In genomic region chr2:31060787-31061730, GRCm38 (mm10) we compare ENCODE assay signal across 9 mouse cellular contexts.
DNase-seq lines count a peak whose midpoint lies in the region; ATAC-seq and TF ChIP-seq lines count a peak whose summit lies in the region.
"Had no signal": no experiment of that assay in that cellular context is flagged by ENCODE, and none has a peak within 500 bp of the region (broad histone marks: within the 10 kb centered on the region; RNA-seq: fewer than 3 reads in every experiment).

No protein-coding gene starts in this region.

- peak overlapping the region; percentile 90 for H3K4me2 ChIP-seq in CH12.LX (ENCODE audit: insufficient read depth, low read depth, poor library complexity, severe bottlenecking)
- no peak overlapping the region for H3K4me2 ChIP-seq in neural tube, embryonic 15.5 days
- H3K4me2 ChIP-seq: hindbrain, embryonic 15.5 days had no signal

- peaks cover 41 to 61% of the 10 kb centered on the region in 2 experiments for H3K36me3 ChIP-seq in CH12.LX (replicated peaks in 1 of 2; ENCODE audit: control insufficient read depth in 1 of 2, insufficient read depth in 1 of 2, low read length in 1 of 2)
- peaks cover 14% of the 10 kb centered on the region for H3K36me3 ChIP-seq in small intestine, adult 2 months (ENCODE audit: control insufficient read depth, insufficient read depth, low read length)
- peaks cover 58% of the 10 kb centered on the region for H3K36me3 ChIP-seq in heart, embryonic 10.5 days
- H3K36me3 ChIP-seq in neural tube, embryonic 15.5 days, result peaks cover 29% of the 10 kb centered on the region

- 85% methylated on average over 28 of the region's 28 CpGs for WGBS in small intestine, adult 2 months
- WGBS in heart, embryonic 10.5 days, result 83% methylated on average over 28 of the region's 28 CpGs
- WGBS in neural tube, embryonic 15.5 days, result 85% methylated on average over 28 of the region's 28 CpGs

- H3K79me2 ChIP-seq in CH12.LX (replicated peaks; ENCODE audit: control insufficient read depth, extremely low read depth, insufficient read depth, poor library complexity, severe bottlenecking), result peaks cover 8% of the 10 kb centered on the region; the same call in 1 of the 2 replicates

- no peak for TF ChIP-seq RAD21 in CH12.LX (IDR thresholded peaks at IDR 0.05; ENCODE audit: low read depth, low read length)

- peak; percentile 59 for TF ChIP-seq POLR2A in CH12.LX (IDR thresholded peaks at IDR 0.05; ENCODE audit: low read depth, low read length)
- no peak for TF ChIP-seq POLR2A in brain, embryonic 14.5 days (IDR thresholded peaks at IDR 0.05; ENCODE audit: borderline replicate concordance, extremely low read depth, insufficient read depth, insufficient read length, poor library complexity, severe bottlenecking)
- TF ChIP-seq POLR2A in small intestine, adult 2 months (IDR thresholded peaks at IDR 0.05; ENCODE audit: low read depth, low read length), result no peak

- TF ChIP-seq CTCF in CH12.LX (conservative IDR thresholded peaks at IDR 0.05 in 1 of 2, IDR thresholded peaks at IDR 0.05 in 1 of 2; ENCODE audit: low read depth in 2 of 2, low read length in 2 of 2), result no peak
- no peak for TF ChIP-seq CTCF in brain, embryonic 14.5 days (IDR thresholded peaks at IDR 0.05; ENCODE audit: borderline replicate concordance, extremely low read depth, insufficient read depth, insufficient read length)
- TF ChIP-seq CTCF in small intestine, adult 2 months (IDR thresholded peaks at IDR 0.05; ENCODE audit: extremely low read depth, insufficient read length, insufficient replicate concordance, low read depth, low read length), result no peak

- peak; percentile 82 for TF ChIP-seq EP300 in CH12.LX (IDR thresholded peaks at IDR 0.05; ENCODE audit: low read length)

- no peaks in the 10 kb centered on the region for H3K27me3 ChIP-seq in CH12.LX (replicated peaks)
- no peaks in the 10 kb centered on the region for H3K27me3 ChIP-seq in small intestine, adult 2 months (ENCODE audit: control insufficient read depth, insufficient read depth, low read length)
- H3K27me3 ChIP-seq in heart, embryonic 10.5 days (ENCODE audit: insufficient read depth, poor library complexity, severe bottlenecking), result no peaks in the 10 kb centered on the region
- no peaks in the 10 kb centered on the region for H3K27me3 ChIP-seq in neural tube, embryonic 15.5 days (replicated peaks)
- H3K27me3 ChIP-seq: hindbrain, embryonic 15.5 days had no signal

- H3K27ac ChIP-seq in CH12.LX (ENCODE audit: insufficient read depth, low read depth), result peak overlapping the region; percentile 100
- H3K27ac ChIP-seq in small intestine, adult 2 months (ENCODE audit: insufficient read depth, low read depth, low read length), result peak overlapping the region; percentile 80
- no peak overlapping the region for H3K27ac ChIP-seq in heart, embryonic 10.5 days
- H3K27ac ChIP-seq in neural tube, embryonic 15.5 days (replicated peaks), result no peak overlapping the region
- H3K27ac ChIP-seq: hindbrain, embryonic 15.5 days had no signal

- peak; percentile 91 for DNase-seq in CH12.LX (ENCODE audit: extremely low read depth)
- DNase-seq in brain, embryonic 14.5 days (ENCODE audit: low read depth), result peak; percentile 36
- peak; percentile 95 for DNase-seq in induced T-regulatory cell, adult 2 months (ENCODE audit: low read depth)
- no peak for DNase-seq in heart, embryonic 10.5 days (ENCODE audit: low spot score)
- no peak for DNase-seq in testis, postnatal 14 days (ENCODE audit: low spot score)
- no peak for DNase-seq in urinary bladder, adult 2 months (ENCODE audit: low spot score)

- in situ Hi-C loops in CH12.LX (cut with MboI; ENCODE audit: low pct_ligation_motif_present, low pct_unique_long_range_greater_than_20kb, low sequenced_read_pairs), result loop anchor here (25.0 kb wide), 1 partner anchor 401 kb away; the partner anchor contains the start of gene Ass1

- H3K4me3 ChIP-seq in CH12.LX (replicated peaks in 1 of 3; ENCODE audit: low read depth in 2 of 3, low read length in 2 of 3, poor library complexity in 1 of 3), result peak overlapping the region; percentile 55 to 67 (median 63)
- H3K4me3 ChIP-seq in small intestine, adult 2 months (ENCODE audit: low read depth, low read length), result peak overlapping the region; percentile 35
- H3K4me3 ChIP-seq in heart, embryonic 10.5 days, result no peak overlapping the region
- no peak overlapping the region for H3K4me3 ChIP-seq in neural tube, embryonic 15.5 days (replicated peaks)
- H3K4me3 ChIP-seq: hindbrain, embryonic 15.5 days had no signal

- H3K4me1 ChIP-seq in CH12.LX (ENCODE audit: control insufficient read depth in 1 of 2, insufficient read depth in 2 of 2), result peaks cover 18 to 42% of the 10 kb centered on the region in 2 experiments
- peaks cover 2% of the 10 kb centered on the region; the same call in 1 of the 2 replicates for H3K4me1 ChIP-seq in small intestine, adult 2 months (ENCODE audit: control insufficient read depth, insufficient read depth, insufficient read length, low read length)
- H3K4me1 ChIP-seq in heart, embryonic 10.5 days, result no peaks in the 10 kb centered on the region
- no peaks in the 10 kb centered on the region for H3K4me1 ChIP-seq in neural tube, embryonic 15.5 days
- H3K4me1 ChIP-seq: hindbrain, embryonic 15.5 days had no signal

- ATAC-seq in neural tube, embryonic 15.5 days (ENCODE audit: low FRiP score), result no peak

- H3K9ac ChIP-seq in CH12.LX (ENCODE audit: insufficient read depth, low read depth), result peak overlapping the region; percentile 80
- no peak overlapping the region for H3K9ac ChIP-seq in neural tube, embryonic 15.5 days (replicated peaks)
- H3K9ac ChIP-seq: hindbrain, embryonic 15.5 days had no signal

- dilution Hi-C loops in CH12.LX (cut with MboI; ENCODE audit: extremely low pct_ligation_motif_present, extremely low pct_unique_long_range_greater_than_20kb, low sequenced_read_pairs), result no loop called here

- H3K9me3 ChIP-seq in CH12.LX (replicated peaks; ENCODE audit: low read length), result peaks cover 22% of the 10 kb centered on the region
- no peaks in the 10 kb centered on the region for H3K9me3 ChIP-seq in heart, embryonic 10.5 days
- H3K9me3 ChIP-seq in neural tube, embryonic 15.5 days (replicated peaks), result no peaks in the 10 kb centered on the region
- H3K9me3 ChIP-seq: hindbrain, embryonic 15.5 days had no signal

TF ChIP-seq in CH12.LX, 34 proteins besides CTCF, POLR2A, EP300 and RAD21 (continues in another document):
- TF ChIP-seq ELF1 (IDR thresholded peaks at IDR 0.05; ENCODE audit: low read depth, low read length) (no peak), NELFE (IDR thresholded peaks at IDR 0.05; ENCODE audit: low read depth, low read length) (0 out of 2 replicates have a peak, but pooled peaks have one; percentile 49), BHLHE40 (IDR thresholded peaks at IDR 0.05; ENCODE audit: low read depth, low read length) (peak; percentile 80), RCOR1 (conservative IDR thresholded peaks at IDR 0.05; ENCODE audit: low read depth, low read length) (peak; percentile 82; the same call in 1 of the 2 replicates), ZMIZ1 (IDR thresholded peaks at IDR 0.05; ENCODE audit: low read depth, low read length) (peak; percentile 17; the same call in 1 of the 2 replicates), POLR2AphosphoS2 (IDR thresholded peaks at IDR 0.05; ENCODE audit: low read depth, low read length) (no peak), SMC3 (IDR thresholded peaks at IDR 0.05; ENCODE audit: low read depth, low read length) (0 out of 2 replicates have a peak, but pooled peaks have one; percentile 2), MAFK (IDR thresholded peaks at IDR 0.05; ENCODE audit: insufficient replicate concordance, low read length) (no peak), TBP (conservative IDR thresholded peaks at IDR 0.05; ENCODE audit: low read depth, low read length) (peak; percentile 54; the same call in 1 of the 2 replicates), JUN (IDR thresholded peaks at IDR 0.05; ENCODE audit: insufficient read depth, low read depth, low read length) (peak; percentile 44; the same call in 1 of the 2 replicates), SIN3A (IDR thresholded peaks at IDR 0.05; ENCODE audit: low read length) (no peak; the same call in none of the 2 replicates), ZC3H11A (IDR thresholded peaks at IDR 0.05; ENCODE audit: low read depth, low read length) (no peak), ZKSCAN1 (IDR thresholded peaks at IDR 0.05; ENCODE audit: borderline replicate concordance, low read depth, low read length) (no peak), GABPA (IDR thresholded peaks at IDR 0.05; ENCODE audit: insufficient replicate concordance, low read depth, low read length) (no peak), UBTF (IDR thresholded peaks at IDR 0.05; ENCODE audit: low read depth, low read length) (0 out of 2 replicates have a peak, but pooled peaks have one; percentile 47), NRF1 (IDR thresholded peaks at IDR 0.05; ENCODE audit: low read depth, low read length) (no peak), USF1 (IDR thresholded peaks at IDR 0.05; ENCODE audit: low read depth, low read length) (peak; percentile 46), E2F4 (IDR thresholded peaks at IDR 0.05; ENCODE audit: insufficient replicate concordance, low read depth, low read length) (peak; percentile 72; the same call in 1 of the 2 replicates), JUND (conservative IDR thresholded peaks at IDR 0.05; ENCODE audit: low read depth, low read length) (no peak), ZNF384 (IDR thresholded peaks at IDR 0.05; ENCODE audit: low read depth, low read length) (peak; percentile 74), CHD2 (IDR thresholded peaks at IDR 0.05; ENCODE audit: low read length) (peak; percentile 64; the same call in 1 of the 2 replicates), KAT2A (IDR thresholded peaks at IDR 0.05; ENCODE audit: insufficient replicate concordance, low read length) (no peak), USF2 (conservative IDR thresholded peaks at IDR 0.05; ENCODE audit: low read depth, low read length) (no peak), PAX5 (IDR thresholded peaks at IDR 0.05; ENCODE audit: low read length) (no peak), ETS1 (conservative IDR thresholded peaks at IDR 0.05; ENCODE audit: low read depth, low read length) (peak; percentile 73), MAZ (IDR thresholded peaks at IDR 0.05; ENCODE audit: low read depth, low read length) (peak; percentile 90), CHD1 (IDR thresholded peaks at IDR 0.05; ENCODE audit: low read depth, low read length) (peak; percentile 89), MAX (IDR thresholded peaks at IDR 0.05; ENCODE audit: low read length) (peak; percentile 97), TCF12 (IDR thresholded peaks at IDR 0.05; ENCODE audit: low read depth, low read length) (peak; percentile 82), MXI1 (IDR thresholded peaks at IDR 0.05; ENCODE audit: low read depth, low read length) (peak; percentile 96), MYC (IDR thresholded peaks at IDR 0.05; ENCODE audit: low read depth, low read length) (peak; percentile 98), IRF4 (IDR thresholded peaks at IDR 0.05; ENCODE audit: low read depth, low read length) (peak; percentile 88), HCFC1 (IDR thresholded peaks at IDR 0.05; ENCODE audit: low read depth, low read length) (peak; percentile 34; the same call in 1 of the 2 replicates)

Comparison
In these comparisons a context has a peak if more than half of its experiments do, and no peak if none do; other contexts are left out.
1. DNase-seq: peak in CH12.LX (single experiment), brain, embryonic 14.5 days (single experiment) and induced T-regulatory cell, adult 2 months (single experiment); none in heart, embryonic 10.5 days (single experiment), testis, postnatal 14 days (single experiment) and urinary bladder, adult 2 months (single experiment).
2. H3K27ac ChIP-seq: peak in CH12.LX (single experiment) and small intestine, adult 2 months (single experiment); none in heart, embryonic 10.5 days (single experiment) and neural tube, embryonic 15.5 days (single experiment).
3. H3K4me3 ChIP-seq: peak in CH12.LX (3 of 3) and small intestine, adult 2 months (single experiment); none in heart, embryonic 10.5 days (single experiment) and neural tube, embryonic 15.5 days (single experiment).